Mouse (Mus musculus) forebrain, embryonic 10.5 days (tissue): Measurements from ENCODE around the gene Clcn2. TPM values are rescaled to one million over a fixed set of nuclear protein-coding genes. Genes with fewer than 3 reads are reported as not detected.
"Not testable (repeated sequence)": the region's sequence is repeated elsewhere in the genome, so short reads cannot be mapped to it uniquely, and the experiment has no call there.

Experiments
- DNase-seq: peaks from one replicate; pipeline ENCODE4 v3.0.0-alpha.2; 2017; ENCODE audit warnings: low spot score; ENCODE audit errors: extremely low spot score
- H3K27ac ChIP-seq: fragments of 300-500 bp; sonication (generic); 2 replicates; pipeline ENCODE4 v1.5.1; 2016; ENCODE audit warnings: mild to moderate bottlenecking
- H3K27me3 ChIP-seq: fragments of 300-500 bp; sonication (generic); 2 replicates; pipeline ENCODE4 v1.6.1; 2016; ENCODE audit warnings: mild to moderate bottlenecking; ENCODE audit not compliant: poor library complexity, severe bottlenecking
- H3K36me3 ChIP-seq: fragments of 300-500 bp; sonication (generic); replicated peaks from 2 replicates; pipeline ENCODE4 v1.6.1; 2016; ENCODE audit warnings: mild to moderate bottlenecking, moderate library complexity
- H3K4me1 ChIP-seq: fragments of 300-500 bp; sonication (generic); 2 replicates; pipeline ENCODE4 v1.6.1; 2016
- H3K4me3 ChIP-seq: fragments of 300-500 bp; sonication (generic); 2 replicates; pipeline ENCODE4 v1.5.1; 2016; ENCODE audit warnings: mild to moderate bottlenecking, moderate library complexity
- H3K9me3 ChIP-seq: fragments of 300-500 bp; sonication (generic); 2 replicates; pipeline ENCODE4 v1.6.1; 2016; ENCODE audit warnings: mild to moderate bottlenecking, moderate library complexity
- WGBS: fragments of 180-500 bp; shearing (Covaris S2); methylation state at CpG from one replicate; pipeline ENCODE4 v1.1.7; 2016; 5-methylcytosine and 5-hydroxymethylcytosine counted together
- polyA plus RNA-seq: library from polyadenylated mRNA; unstranded; fragments of >200 nt; fragmentation: Nextera tagmentation; extraction: Ambion mirVana; gene quantifications from 2 replicates; pipeline ENCODE4 v1.2.1, GENCODE M21; 2016

The Clcn2 gene
- polyA plus RNA-seq, 1 experiment from 2014 or later, result 11.4 TPM

GRCm38 (mm10) chr16:20668013-20668412 lies 49.5 kb downstream of the Clcn2 start, which contains the start of gene Eif4g1:
Gene Eif4g1, plus strand, starts transcription at chr16:20668313.
- not testable (repeated sequence) for H3K9me3 ChIP-seq, H3K27ac ChIP-seq, DNase-seq, H3K4me3 ChIP-seq, H3K27me3 ChIP-seq, H3K4me1 ChIP-seq
- 89% methylated on average over 6 of the region's 6 CpGs for WGBS
- H3K36me3 ChIP-seq, result peaks cover 29% of the 10 kb centered on the region

GRCm38 (mm10) chr16:20657661-20658060 lies 59.9 kb downstream of the Clcn2 start:
- DNase-seq, result no peak
- Histone ChIP-seq H3K27me3 (no peaks in the 10 kb centered on the region), H3K36me3 (peaks cover 93% of the 10 kb centered on the region), H3K4me1 (peaks cover 6% of the 10 kb centered on the region), H3K9me3 (no peaks in the 10 kb centered on the region), H3K4me3 (no peak overlapping the region), H3K27ac (no peak overlapping the region)
- WGBS, result 90% methylated on average over 4 of the region's 4 CpGs

- no peak for DNase-seq
- H3K36me3 ChIP-seq, result peaks cover 50% of the 10 kb centered on the region
- H3K4me3 ChIP-seq, result peak overlapping the region; percentile 72; the same call in 1 of the 2 replicates
- WGBS, result 70% methylated on average over 2 of the region's 2 CpGs
- H3K4me1 ChIP-seq, result peaks cover 16% of the 10 kb centered on the region
- no peaks in the 10 kb centered on the region for H3K9me3 ChIP-seq
- H3K27me3 ChIP-seq, result no peaks in the 10 kb centered on the region
- H3K27ac ChIP-seq, result no peak overlapping the region
Observed at GRCm38 (mm10) chr16:20653315-20653714, 64.2 kb downstream of the Clcn2 start.

Other genes starting within 250 kb of the Clcn2 start
- gene Eif2b5, start 218.9 kb downstream of the Clcn2 start, polyA plus RNA-seq, result 158 and 160 TPM in 2 replicates
- gene Dvl3, start 200.8 kb downstream of the Clcn2 start, polyA plus RNA-seq, result 28.8 and 30.5 TPM in 2 replicates
- gene Ap2m1, start 182.3 kb downstream of the Clcn2 start, polyA plus RNA-seq, result 628 and 638 TPM in 2 replicates
- 58.3 and 62.6 TPM in 2 replicates for gene Abcf3, start 169.2 kb downstream of the Clcn2 start, polyA plus RNA-seq
- 0.84 and 0.97 TPM in 2 replicates for gene Vwa5b2, start 128.3 kb downstream of the Clcn2 start, polyA plus RNA-seq
- 43.3 and 44.1 TPM in 2 replicates for gene Eef1akmt4, start 106.2 kb downstream of the Clcn2 start, polyA plus RNA-seq
- not detected in 2 replicates for gene Gm49333, start 106.1 kb downstream of the Clcn2 start, polyA plus RNA-seq
- gene Alg3, start 106.0 kb downstream of the Clcn2 start, polyA plus RNA-seq, result 61.9 and 62.6 TPM in 2 replicates
- gene Camk2n2, start 96.5 kb downstream of the Clcn2 start, polyA plus RNA-seq, result 2.4 and 2.5 TPM in 2 replicates
- 4.3 and 5.1 TPM in 2 replicates for gene Ece2, start 87.9 kb downstream of the Clcn2 start, polyA plus RNA-seq
- gene Psmd2, start 66.1 kb downstream of the Clcn2 start, polyA plus RNA-seq, result 544 and 556 TPM in 2 replicates
- gene Eif4g1, start 49.4 kb downstream of the Clcn2 start, polyA plus RNA-seq, result 254 TPM in 2 replicates
- gene Fam131a, start 24.5 kb downstream of the Clcn2 start, polyA plus RNA-seq, result 6.3 and 7.1 TPM in 2 replicates
- gene Polr2h, start 81 bp downstream of the Clcn2 start, polyA plus RNA-seq, result 155 and 163 TPM in 2 replicates
- 0.87 and 1.2 TPM in 2 replicates for gene Chrd, start 15.4 kb upstream of the Clcn2 start, polyA plus RNA-seq
- 0.31 and 0.46 TPM in 2 replicates for gene Thpo, start 16.8 kb upstream of the Clcn2 start, polyA plus RNA-seq